31 mouse cellular contexts compared by ENCODE assay signal in genomic region chr2:163132314-163132713, GRCm38 (mm10). TPM values are rescaled to one million over a fixed set of nuclear protein-coding genes. Genes with fewer than 3 reads are reported as not detected.
"Had no signal": no experiment of that assay in that cellular context is flagged by ENCODE, and none has a peak within 500 bp of the region (broad histone marks: within the 10 kb centered on the region; RNA-seq: fewer than 3 reads in every experiment).

No protein-coding gene starts in this region.

- ATAC-seq: hindbrain, embryonic 16.5 days; hindbrain, postnatal 0 days; inflammation-experienced regulatory T-cells, adult 6 months; intestine, embryonic 15.5 days; intestine, embryonic 16.5 days; intestine, postnatal 0 days had no signal

- DNase-seq: heart, postnatal 10 days; heart, postnatal 14 days; heart, postnatal 36 days; heart, postnatal 4 days; kidney, adult 11 months; kidney, adult 18-20 months; kidney, adult 2 months; kidney, adult 8-10 months; kidney, adult 9 months; kidney, postnatal 10 days; kidney, postnatal 25 days; kidney, postnatal 36 days; kidney, postnatal 4 days; layer of hippocampus, adult 9-11 months; layer of hippocampus, postnatal 36 days had no signal

RNA-seq across cellular contexts. Expression of gene Gtsf1l, which starts 44.7 kb away (rescaled TPM):
- total RNA-seq: heart, postnatal 10 days; heart, postnatal 14 days; heart, postnatal 25 days; heart, postnatal 36 days; heart, postnatal 4 days; hematopoietic stem cell, adult 5-6 weeks; hindbrain, postnatal 0 days; layer of hippocampus, adult 18-20 months; layer of hippocampus, adult 2 months; layer of hippocampus, adult 8-10 months; layer of hippocampus, postnatal 10 days; layer of hippocampus, postnatal 14 days; layer of hippocampus, postnatal 25 days; layer of hippocampus, postnatal 36 days; left cerebral cortex, adult 18-20 months; left cerebral cortex, adult 2 months had no signal
